Mouse (Mus musculus) ovary, postnatal 10 days (tissue): ENCODE measurements around the gene Prm2.

Source experiments
- DNase-seq: peaks from one replicate; pipeline ENCODE4 v3.0.0; 2022; ENCODE audit warnings: low spot score

The Prm2 gene

DNA sequence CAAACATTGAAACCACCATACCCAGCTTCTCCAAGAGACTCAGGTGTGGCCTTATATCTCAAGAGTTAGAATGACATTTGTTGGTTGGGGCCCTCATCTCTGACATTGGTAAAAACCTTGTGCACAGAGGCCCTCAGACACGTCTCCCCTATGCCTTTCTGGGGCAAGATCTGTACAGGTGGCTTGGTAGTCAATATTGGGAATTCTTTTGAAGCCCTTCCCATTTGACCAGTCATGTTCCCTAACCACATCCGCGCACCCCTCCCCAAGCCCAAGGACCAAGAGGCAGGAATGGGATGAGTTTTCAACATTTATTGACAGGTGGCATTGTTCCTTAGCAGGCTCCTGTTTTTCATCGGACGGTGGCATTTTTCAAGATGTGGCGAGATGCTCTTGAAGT, at the start of gene Prm2:
TSS of gene Prm2 (minus strand) at position 101 of the 400 bp plus-strand sequence.
- no peak for DNase-seq

DNA sequence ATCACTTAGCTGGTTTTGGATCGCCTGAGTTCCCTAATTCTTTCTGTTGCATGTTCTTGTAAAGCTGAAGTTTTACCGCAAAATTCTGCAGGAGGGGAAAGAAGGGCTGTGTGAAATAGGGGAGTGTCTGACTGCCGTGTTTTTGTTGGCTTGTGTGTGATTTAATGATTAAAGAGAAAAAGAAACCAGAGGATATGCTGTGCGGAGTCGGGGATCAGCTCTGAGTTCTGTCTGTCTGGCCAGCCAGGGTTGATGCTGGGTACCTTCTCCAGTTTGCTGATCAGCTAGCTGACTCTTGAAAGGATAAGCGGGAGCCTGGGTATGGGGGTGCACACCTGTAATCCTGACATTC, 48.4 kb upstream of the Prm2 start:
- DNase-seq: no peak

DNA sequence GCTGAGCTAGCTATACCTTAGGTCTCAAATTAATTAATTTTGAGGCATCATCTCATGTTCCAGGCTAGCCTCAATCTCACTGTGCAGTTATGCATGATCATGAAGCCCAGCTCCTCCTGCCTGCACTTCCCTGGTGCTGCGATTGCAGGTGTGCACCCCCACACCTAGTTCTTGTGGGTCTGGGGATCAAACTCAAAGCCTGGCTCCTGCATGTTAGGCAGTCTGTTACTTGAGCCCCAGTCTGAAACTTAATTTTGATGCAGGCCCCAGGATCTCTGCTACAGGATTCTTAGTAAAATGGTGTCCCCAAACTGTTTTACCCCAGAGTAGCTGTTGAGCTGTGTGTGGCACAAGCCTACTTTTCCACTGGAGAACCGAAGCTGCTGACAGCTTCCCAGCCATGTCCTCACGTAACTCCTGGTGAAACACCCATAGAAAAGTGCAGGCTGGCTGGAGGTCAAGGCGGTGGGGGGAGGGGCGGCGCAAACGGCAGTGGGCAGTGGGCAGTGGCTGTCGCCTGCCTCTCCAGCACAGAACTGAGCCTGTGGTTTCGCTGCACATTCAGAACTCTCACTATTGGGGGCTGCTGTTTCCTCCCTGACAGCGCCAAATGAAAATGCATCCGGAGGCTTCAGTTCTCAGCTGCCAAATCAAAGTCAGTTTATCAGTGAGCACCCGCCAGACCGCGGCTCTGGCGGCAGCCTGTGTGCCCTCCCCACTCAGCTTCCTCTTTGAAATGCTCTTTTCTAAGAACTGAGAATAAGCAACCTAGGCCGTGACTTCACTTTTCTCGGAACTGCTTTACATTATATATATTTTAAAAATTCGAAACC, 47.8 kb upstream of the Prm2 start:
- DNase-seq: no peak

DNA sequence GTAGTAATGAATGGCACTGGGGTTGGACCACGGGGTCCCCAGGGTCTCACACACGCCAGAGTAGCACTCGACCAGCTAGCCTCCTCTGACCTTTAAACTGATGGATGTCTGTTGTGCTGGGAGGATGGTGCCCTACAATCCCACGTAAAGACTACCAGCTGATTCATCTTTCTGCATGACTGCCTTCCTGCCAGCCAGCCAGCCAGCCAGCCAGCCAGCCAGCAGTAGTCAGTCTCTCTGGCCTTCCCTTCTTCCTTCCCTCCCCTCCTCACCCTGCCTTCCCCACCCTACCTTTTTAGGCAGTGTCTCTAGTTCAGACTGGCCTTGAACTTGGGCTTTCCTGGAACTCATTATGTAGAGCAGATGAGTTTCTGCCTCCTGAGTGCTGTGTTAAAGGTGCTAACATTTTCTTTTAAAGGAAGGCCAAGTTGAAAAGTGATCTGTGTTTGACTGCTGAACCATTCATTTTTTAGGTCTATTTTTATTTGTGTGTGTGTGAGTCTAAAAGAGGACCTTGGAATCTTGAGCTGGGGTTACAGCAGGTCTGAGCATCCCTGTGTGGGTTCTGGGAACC, 46.4 kb upstream of the Prm2 start:
- DNase-seq: no peak

DNA sequence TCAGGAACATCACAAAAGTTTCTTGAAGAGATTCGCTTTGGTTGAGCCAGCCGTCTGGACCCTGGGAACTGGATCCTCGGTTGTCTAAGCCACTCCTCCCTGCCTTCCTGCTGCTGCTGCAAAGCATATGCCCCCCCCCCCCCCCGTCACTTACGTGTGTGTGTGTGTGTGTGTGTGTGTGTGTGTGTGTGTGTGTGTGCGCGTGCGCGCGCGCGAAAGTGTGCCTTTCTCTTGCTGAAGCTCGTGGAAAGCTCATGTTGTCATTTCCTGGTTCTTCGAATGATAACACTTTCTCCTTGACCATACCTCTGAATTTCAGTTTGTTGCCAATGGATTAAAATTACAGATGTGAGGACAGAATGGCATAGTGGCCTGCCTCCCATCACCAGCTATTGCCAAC, 44.1 kb upstream of the Prm2 start:
- no peak for DNase-seq

DNA sequence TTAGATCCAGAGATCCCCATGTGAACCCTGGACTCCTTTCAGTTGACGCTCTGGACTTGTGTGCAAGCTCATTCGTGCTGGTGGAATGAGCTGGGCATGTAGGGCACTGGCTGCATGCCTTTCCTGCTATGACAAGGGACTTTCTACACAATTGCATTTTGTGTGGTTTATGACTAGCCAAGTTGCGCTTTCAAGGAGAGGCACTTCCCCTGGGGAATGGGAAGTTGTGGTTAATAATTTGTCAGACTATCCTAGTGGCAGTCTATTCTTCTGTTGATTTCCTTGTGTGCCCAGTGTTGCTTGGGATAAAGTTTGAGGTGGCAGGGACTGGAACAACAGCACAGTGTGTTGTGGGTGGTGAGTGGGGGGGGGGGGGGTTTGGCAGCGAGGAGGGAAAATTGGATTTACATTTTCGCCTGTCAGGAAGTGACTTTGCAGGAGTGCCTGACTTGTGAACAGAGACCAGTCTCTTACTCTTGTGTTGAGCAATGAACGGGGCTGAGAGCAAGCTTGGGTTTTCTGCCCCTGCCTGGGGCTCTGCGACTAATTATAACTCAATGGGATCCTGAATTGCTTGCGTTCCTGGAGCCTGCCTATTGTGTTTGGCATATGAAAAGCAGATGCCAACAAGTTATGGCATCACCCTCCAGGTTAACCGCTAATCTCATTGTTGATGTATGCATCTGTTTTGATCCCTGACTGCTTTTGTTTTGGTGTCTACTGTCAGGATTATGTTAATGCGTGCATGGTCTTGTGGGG, 42.7 kb upstream of the Prm2 start:
- no peak for DNase-seq

DNA sequence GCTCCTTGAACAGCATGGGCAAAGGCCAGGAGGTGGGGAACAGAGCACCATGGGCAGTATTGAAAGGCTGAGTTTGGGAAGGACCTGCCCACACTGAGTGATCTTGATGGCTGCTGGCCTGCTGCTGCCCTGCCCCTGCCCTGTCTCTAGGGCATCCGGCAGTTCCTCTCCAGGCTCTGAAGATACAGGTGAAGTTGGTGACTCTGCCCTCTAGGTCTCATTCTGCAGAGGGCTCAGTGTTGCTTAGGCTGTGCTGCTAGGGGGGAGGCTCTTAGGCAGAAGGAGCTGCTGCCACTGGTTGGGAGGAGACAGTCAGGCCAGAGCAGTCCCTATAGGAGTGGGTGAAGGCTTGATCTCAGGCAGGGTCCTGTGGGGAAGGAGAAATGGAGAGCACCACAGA, 42.0 kb upstream of the Prm2 start:
- DNase-seq: no peak

DNA sequence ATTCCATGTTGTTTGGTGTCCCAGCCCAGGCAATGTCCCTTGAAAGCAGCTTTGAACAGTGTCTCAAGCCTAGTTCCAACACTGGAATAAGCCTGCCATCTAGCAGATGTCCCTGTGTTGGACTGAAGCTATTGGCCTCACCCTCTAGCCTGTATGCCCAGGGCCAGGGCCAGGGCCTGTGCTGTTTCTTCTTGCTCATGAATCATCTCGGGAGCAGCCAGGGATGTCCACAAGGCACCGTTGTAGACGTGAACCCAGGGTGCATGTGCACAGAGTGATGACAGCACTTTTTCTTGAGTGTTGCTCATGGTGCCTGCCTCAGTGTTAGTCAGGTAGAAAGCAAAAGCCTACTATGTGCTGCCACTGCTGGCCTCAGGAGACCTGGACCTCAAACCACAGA, 41.3 kb upstream of the Prm2 start:
- DNase-seq: no peak

DNA sequence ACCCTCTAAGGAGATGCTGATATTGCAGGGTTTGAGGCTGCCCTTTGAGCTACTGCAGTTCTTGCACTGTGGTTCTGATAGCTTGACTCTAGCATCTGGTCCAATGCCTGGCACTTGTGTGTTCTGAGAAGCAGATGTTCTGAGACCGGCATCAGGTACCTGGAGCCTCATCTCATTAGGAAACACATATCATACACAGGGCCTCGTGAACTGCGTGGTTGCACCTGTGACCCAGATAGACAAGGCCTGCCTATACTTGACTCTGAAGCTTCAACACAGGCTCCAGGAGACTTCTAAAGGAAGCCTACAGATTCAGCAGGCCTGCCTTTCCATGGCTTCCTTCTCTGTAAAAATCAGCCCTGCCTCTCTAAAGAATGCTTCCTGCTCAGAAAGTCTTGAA, 40.5 kb upstream of the Prm2 start:
- DNase-seq: no peak

DNA sequence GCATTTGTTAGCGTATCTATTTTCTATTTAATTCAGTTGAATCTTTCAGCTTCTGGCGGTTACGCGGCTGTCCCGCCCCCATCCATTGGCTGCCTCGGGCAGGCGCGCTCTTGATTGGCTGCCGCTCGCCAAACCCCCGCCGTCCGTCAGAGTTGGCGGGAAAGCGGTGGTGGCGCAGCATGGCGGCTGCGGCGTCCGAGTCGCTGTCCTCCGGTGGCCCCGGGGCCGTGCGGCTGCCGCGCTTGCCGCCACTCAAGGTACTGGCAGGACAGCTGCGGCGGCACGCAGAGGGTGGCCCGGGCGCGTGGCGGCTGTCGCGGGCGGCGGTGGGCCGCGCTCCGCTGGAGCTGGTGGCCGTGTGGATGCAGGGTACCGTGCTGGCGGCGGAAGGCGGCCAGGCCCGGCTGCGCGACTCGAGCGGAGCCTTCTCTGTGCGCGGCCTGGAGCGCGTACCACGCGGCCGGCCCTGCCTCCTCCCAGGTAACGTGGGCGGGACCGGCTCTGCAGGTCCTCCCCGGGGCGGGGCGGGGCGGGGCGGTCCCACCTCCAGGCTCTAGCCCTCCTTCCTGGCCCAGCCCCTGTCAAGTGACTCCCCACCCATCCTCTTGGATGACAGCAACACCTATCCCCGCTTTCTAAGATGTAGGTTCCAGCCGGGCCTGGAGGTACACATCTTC, 39.1 kb upstream of the Prm2 start, which contains the start of gene Rmi2:
TSS of gene Rmi2 (plus strand) at position 149 of the 677 bp plus-strand sequence.
- DNase-seq: peak; percentile 68

DNA sequence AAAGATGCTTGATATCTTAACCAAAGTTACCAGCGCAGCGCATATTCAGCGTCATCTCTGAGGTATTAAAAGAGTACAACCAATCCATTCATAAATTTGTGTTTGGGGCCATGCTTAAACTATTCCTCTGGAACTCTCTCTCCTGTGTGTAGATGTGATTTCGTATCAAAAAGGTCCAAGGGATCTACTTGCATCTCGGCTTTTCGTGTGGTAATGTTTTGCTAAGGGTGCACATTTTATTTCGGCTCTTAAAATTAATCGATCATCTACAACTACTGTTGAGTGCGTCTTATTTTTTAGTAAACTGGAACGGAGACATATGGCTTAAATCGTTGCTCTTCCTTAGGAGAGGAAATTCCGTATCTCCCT, 38.6 kb upstream of the Prm2 start:
- no peak for DNase-seq

DNA sequence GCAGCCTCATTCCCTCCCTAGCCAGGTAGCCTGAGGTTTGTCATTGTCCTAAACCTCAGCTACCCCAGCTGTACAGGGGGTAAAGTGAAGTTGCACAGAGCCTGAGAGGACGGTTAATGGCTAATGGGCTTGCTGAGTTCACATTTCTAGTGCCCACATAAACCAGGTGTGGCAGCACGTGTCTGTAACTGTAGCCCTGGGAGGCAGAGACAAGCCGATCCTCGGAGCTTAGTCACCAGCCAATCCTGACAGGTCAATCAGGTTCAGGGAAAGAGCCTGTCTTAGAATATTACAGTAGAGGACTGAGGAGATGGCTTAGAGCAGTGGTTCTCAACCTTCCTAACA, 32.5 kb upstream of the Prm2 start:
- no peak for DNase-seq

DNA sequence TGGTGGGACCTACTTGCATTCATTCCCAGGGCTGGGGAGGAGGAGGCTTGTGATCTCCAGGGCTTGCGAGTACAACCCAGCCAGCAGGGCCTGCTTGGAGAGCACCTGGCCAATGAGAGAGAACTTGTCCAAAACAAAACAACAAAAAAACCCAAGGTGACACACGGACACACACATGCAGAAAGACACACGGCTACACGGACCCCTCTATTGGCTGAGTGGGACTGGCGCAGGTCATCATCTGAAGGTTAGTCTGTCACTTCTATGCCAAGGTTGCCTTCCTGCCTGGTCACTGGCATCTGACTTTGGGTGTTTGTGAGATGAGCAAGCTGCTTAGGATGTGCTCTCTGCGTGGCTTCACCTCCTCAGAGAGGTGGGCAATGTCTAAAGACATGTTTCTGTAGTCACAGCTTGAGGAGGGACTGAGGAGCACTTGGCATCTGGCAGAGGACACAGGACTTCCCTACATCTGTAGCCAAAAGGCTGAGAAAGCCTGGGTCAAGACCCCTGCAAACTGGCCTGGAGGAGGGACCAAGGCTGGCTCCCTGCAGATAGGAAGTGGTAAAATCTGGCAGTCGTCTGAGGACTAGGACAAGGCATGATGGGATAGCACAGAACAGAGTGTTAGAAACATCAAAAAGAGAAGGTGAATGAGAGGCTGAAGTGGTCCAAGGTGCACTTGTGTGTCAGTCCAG, 32.0 kb upstream of the Prm2 start:
- no peak for DNase-seq

DNA sequence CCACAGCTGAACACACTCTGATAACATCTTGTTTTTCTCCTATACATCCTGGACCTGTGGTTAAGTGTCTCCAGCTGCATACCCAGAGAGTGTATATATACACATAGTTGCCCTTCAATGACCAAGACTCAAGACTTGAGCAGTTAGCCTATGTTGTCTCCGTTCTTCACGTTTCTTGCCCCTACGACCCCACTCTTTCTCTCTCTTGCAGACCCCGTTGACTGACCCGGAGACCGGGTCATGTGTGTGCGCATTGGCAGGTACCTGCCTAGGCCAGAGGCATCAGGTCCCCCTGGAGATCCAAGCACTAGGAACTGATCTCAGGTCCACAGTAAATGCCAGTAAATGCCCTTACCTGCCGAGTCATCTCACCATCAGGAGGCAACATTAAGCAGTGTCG, 31.3 kb upstream of the Prm2 start:
- no peak for DNase-seq

DNA sequence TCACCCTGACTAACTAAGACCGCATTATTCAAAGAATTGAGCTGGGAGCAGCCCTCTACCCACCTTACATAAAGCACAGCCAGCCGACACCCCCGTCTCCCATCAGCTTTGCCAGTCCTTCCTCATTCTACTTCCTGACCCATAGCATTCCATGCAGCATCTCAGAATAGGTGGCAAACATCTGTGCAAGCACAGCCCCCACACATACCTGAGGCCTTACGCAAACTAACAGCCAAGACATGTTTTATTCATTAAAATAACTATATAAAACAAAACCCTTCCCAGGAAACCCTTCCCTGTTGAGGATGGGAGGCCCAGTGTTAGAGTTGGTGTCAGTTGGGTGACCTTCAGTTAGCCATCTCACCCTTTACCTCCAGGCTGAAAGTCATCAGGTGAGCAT, 29.9 kb upstream of the Prm2 start:
- no peak for DNase-seq

DNA sequence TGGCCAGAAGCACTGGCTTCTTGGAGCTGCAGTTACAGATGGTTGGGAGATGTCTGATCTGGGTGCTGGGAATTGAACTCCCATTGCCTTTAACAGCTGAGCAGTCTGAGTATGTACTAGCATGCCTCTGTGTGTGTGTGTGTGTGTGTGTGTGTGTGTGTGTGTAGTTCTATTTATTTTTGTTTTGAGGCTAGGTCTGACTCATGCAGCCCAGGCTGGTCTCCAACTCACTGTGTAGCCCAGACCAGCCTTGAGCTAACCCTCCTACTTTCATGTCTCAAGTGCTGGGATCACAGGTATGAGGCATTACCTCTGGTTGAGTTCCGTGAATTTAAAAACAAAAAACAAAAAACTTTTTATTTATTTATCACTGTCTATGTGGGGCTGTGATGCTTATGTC, 28.6 kb upstream of the Prm2 start:
- no peak for DNase-seq

DNA sequence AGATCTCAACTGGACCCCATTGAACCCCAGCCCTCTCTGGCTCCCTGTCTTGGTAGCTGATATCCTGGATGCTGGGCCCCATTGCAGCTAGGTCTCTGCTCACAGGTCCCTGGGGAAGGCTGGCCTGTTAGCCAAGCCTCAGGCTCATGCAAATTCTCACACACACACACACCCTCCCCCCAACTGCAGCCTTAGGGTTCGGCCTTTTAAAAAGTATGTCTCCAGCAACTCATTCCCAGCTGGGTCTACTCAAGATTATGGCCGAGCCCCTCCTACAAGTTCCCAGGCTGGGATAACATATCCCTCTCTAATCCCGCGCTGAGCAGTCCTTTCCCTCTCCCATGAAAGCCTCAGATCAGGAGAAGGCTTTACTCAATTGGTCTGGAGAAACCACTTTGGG, 25.5 kb upstream of the Prm2 start:
- DNase-seq: no peak

DNA sequence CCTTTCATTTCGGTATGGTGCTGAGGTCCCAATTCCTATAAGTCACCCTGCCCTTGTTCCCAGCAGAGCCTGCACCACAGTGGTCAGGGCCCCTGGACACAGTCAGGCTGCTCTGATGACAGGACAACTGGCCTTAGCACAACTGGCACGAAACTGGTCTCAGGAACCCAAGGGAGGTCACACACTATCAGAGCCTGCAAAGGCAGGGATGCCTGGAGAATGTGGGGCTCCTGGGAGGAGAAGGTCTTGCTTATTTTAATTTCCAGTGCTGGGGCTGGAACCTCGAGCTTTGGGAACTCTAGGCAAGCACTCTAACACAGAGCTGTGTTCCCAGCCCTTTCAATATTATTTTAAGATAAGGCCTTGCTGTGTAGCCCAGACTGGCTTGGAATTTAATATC, 24.0 kb upstream of the Prm2 start:
- DNase-seq: no peak

DNA sequence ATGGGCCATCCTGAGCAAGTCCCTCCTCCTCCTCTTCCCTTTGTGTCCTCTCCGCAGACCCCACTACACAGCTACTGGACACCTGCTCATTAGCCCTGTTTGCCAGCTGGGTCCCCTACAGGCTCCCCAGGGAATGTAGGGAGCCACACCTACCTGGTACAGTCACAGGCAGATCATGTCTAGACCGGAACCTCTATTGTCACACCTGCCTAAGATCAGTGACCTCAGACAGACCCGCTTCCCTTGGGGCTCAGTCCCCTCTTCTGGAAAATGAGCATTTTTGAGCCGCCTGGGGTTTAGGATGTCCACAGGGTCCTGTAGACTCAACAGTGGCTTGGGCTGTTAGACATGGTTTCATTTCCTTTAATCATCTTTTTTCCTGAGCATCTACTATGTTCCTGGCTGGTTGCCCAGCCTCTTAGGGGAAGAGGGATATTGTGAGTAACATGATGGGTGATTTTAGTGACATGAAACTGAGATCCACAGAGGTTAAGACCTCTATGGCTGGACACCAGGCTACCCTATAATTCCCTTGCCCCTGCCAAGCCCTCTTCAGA, 22.7 kb upstream of the Prm2 start:
- no peak for DNase-seq

DNA sequence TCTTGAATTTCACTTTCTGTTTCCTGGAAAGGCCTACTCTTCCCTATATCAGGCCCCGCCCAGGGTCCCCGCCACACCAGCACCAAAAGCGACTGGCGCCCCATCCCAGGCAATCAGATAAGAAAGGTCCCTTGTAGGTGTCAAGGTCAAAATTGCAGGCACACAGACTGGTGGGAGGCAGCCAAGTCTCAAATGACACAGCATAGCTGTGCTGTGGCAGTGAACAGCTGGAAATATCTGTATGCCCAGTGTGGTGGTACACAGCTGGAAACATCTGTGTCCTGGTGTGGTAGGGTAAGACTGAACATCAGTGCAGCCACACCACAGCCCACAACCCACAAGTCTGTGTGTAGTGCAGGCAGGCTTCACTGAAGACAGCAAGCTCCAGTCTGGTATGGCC, 18.9 kb upstream of the Prm2 start:
- DNase-seq: no peak

DNA sequence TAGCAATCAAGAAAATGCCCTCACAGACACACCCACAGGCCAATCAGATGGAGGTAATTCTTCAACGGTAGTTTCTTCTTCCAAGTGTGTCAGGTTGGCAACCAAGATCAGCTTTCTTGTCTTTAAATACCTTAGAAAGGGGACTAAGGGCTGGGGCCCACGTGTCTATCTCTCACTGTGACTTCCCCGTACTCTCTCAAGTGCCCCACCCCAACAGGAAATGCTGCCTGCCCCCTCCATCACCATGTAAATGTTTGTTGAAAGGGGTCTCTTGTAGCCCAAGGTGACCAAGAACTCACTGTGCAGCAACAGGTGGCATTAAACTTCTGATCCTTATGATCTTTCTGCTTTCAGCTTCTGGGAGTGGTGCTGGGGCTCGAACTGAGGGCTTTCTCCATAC, 17.8 kb upstream of the Prm2 start:
- DNase-seq: no peak

DNA sequence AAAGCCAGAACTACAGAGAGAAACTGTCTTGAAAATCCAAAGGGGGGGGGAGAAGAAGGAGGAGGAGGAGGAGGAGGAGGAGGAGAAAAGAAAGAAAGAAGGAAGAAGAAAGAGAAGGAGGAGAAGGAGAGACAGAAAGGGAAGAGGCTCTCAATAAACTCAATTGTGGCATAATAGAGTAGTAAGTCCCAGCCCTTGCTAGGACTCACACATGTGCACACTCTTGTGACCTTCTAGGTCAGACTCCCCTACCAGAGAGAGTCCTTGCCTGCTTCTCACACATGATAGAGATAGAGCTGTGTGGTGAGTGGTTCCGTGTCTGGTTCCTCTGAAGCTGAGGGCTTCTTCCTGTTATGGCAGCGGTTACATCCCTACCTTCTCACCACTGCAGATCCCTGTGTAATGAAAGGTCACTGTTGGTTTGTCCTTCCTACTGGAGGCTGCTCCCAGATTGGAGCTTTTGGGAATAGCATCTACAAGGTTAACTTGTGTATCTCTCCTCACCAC, 17.0 kb upstream of the Prm2 start, which contains the start of gene Gm11172:
TSS of gene Gm11172 (plus strand) at position 51 of the 507 bp plus-strand sequence.
- DNase-seq: no peak
